Mouse (Mus musculus) olfactory bulb, adult 2 months (tissue): ENCODE data around the gene Trub1. TPM values are rescaled to one million over a fixed set of nuclear protein-coding genes. Genes with fewer than 3 reads are reported as not detected.

Experiments
- H3K27ac ChIP-seq: fragments of 200-500 bp; 2 replicates; pipeline ENCODE4 v1.5.1; 2012; ENCODE audit warnings: low read depth, low read length; ENCODE audit not compliant: insufficient read depth
- H3K4me1 ChIP-seq: fragments of 200-500 bp; 2 replicates; pipeline ENCODE4 v1.6.1; 2012; ENCODE audit warnings: low read length; ENCODE audit not compliant: control insufficient read depth, insufficient read depth
- H3K4me3 ChIP-seq: fragments of 200-500 bp; 2 replicates; pipeline ENCODE4 v1.5.1; 2012; ENCODE audit warnings: mild to moderate bottlenecking, low read depth, low read length, moderate library complexity; ENCODE audit not compliant: insufficient read depth
- CTCF ChIP-seq: fragments of 200-500 bp; IDR thresholded peaks from 2 replicates; pipeline ENCODE4 v1.5.1; 2012; ENCODE audit warnings: low read depth, mild to moderate bottlenecking, low read length, moderate library complexity; ENCODE audit not compliant: insufficient read depth
- POLR2A ChIP-seq: fragments of 200-500 bp; IDR thresholded peaks from 2 replicates; pipeline ENCODE4 v1.6.1; 2012; ENCODE audit warnings: mild to moderate bottlenecking, low read depth, low read length, moderate library complexity; ENCODE audit not compliant: insufficient read depth
- WGBS: fragments of 180-500 bp; shearing (Covaris S2); methylation state at CpG from one replicate; pipeline ENCODE4 v1.1.7; 2018; 5-methylcytosine and 5-hydroxymethylcytosine counted together
- polyA plus RNA-seq: library from polyadenylated mRNA; stranded (reverse); fragments of >200 nt; gene quantifications from 2 replicates; pipeline ENCODE4 v1.2.4, GENCODE M21; 2012; ENCODE audit warnings: low replicate concordance; ENCODE audit not compliant: missing spikeins, insufficient read depth, insufficient read length

Trub1 gene
- polyA plus RNA-seq, 1 experiment, result not detected

GRCm38 (mm10) chr19:57417800-57418580 is 34.7 kb upstream of the Trub1 start:
- 31% methylated on average over 17 of the region's 17 CpGs for WGBS
- TF ChIP-seq POLR2A (no peak), CTCF (no peak)
- Histone ChIP-seq H3K4me1 (no peaks in the 10 kb centered on the region), H3K4me3 (no peak overlapping the region), H3K27ac (no peak overlapping the region)

- WGBS, result 48% methylated on average over 3 of the region's 3 CpGs
- TF ChIP-seq POLR2A (no peak), CTCF (no peak)
- Histone ChIP-seq H3K4me1 (no peaks in the 10 kb centered on the region), H3K4me3 (no peak overlapping the region), H3K27ac (no peak overlapping the region)
These were observed 29.3 kb upstream of the Trub1 start for GRCm38 (mm10) chr19:57423402-57423801.

GRCm38 (mm10) chr19:57425296-57425695 is 27.4 kb upstream of the Trub1 start:
- H3K4me3 ChIP-seq, result no peak overlapping the region
- no peak overlapping the region for H3K27ac ChIP-seq
- TF ChIP-seq CTCF (no peak), POLR2A (no peak)
- WGBS, result 97% methylated on average over 15 of the region's 15 CpGs
- H3K4me1 ChIP-seq, result no peaks in the 10 kb centered on the region

- 95% methylated on average over 8 of the region's 8 CpGs for WGBS
- no peaks in the 10 kb centered on the region for H3K4me1 ChIP-seq
- H3K27ac ChIP-seq, result no peak overlapping the region
- TF ChIP-seq CTCF (no peak), POLR2A (no peak)
- H3K4me3 ChIP-seq, result no peak overlapping the region
These were observed 25.9 kb upstream of the Trub1 start for GRCm38 (mm10) chr19:57426841-57427240.

DNA sequence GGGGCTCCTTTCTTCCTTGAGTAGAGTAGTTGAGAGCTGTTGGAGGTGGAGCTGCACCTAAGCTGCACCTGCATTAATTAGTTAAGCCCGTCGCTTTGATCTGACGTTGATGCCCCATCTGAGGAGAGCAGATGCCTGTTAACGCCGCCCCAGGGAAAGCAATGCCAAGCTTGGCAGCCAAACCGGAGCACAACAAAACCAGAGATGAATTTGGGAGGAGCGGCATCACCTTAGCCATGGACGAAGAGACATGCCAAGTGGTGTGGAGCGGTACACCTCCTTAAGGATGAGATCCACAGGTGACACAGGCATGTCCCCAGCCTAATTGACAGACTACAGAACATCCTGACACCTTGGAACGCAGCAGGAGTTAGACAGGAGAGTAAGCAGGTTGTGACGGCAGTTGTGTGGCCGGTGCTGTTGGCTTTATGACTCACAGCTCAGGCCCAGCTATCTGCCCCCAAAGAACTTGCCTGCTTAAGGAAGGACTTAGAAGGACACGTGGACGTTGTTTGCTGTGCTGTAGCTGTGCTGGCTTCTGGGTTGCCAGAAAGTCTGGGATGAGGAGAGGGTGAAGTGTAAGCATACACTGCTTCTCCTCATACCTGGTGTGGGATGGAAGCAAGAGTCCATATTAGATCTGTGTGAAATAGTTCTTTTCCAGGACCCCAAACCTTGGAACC is 24.8 kb upstream of the Trub1 start:
- 81% methylated on average over 14 of the region's 14 CpGs for WGBS
- Histone ChIP-seq H3K27ac (no peak overlapping the region), H3K4me3 (no peak overlapping the region), H3K4me1 (no peaks in the 10 kb centered on the region)
- no peak for TF ChIP-seq POLR2A
- TF ChIP-seq CTCF, result no peak

DNA sequence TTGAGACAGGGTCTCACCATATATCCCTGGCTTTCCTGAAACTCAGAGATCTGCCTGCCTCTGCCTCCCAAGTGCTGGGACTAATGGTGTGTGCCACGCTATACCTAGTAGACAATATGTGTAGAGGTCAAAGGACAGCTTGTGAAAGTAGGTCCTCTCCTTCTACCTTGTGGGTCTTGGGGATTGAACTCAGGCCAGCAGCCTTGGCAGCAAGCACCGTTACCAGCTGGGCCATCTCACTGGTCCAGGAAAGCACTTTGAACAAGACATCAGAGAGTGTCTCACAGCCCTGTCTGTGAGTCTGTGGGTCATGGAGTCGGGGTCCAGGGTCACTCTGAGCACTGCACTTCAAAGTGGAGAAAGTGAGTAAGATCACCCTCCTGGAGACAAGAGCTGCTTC is 24.1 kb upstream of the Trub1 start:
- WGBS, result 81% methylated on average over 3 of the region's 3 CpGs
- Histone ChIP-seq H3K4me3 (no peak overlapping the region), H3K27ac (no peak overlapping the region), H3K4me1 (no peaks in the 10 kb centered on the region)
- TF ChIP-seq POLR2A (no peak), CTCF (no peak)

DNA sequence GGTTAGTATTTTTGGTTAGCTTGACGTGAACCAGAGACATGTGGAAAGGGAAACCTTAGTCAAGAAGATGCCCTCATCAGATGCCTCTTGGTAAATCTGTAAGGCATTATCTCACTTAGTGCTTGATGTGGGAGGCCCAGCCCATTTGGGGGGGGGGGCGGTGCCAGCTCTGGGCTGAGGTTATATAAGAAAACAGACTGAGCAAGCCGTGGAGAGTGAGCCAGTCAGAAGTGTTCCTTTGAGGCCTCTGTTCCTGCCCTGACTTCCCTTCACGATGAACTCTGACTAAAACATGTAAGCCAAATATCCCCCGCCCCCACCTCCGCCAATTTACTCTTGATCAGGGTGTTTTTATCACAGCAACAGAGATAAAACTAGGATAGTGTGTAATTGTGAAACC is 22.8 kb upstream of the Trub1 start:
- Histone ChIP-seq H3K27ac (no peak overlapping the region), H3K4me3 (no peak overlapping the region), H3K4me1 (no peaks in the 10 kb centered on the region)
- TF ChIP-seq CTCF (no peak), POLR2A (no peak)
- WGBS, result 91% methylated on average over 6 of the region's 6 CpGs

GRCm38 (mm10) chr19:57431476-57431875 is 21.2 kb upstream of the Trub1 start:
- WGBS, result 60% methylated on average over 6 of the region's 6 CpGs
- Histone ChIP-seq H3K4me1 (no peaks in the 10 kb centered on the region), H3K4me3 (no peak overlapping the region), H3K27ac (no peak overlapping the region)
- no peak for TF ChIP-seq CTCF
- no peak for TF ChIP-seq POLR2A

DNA sequence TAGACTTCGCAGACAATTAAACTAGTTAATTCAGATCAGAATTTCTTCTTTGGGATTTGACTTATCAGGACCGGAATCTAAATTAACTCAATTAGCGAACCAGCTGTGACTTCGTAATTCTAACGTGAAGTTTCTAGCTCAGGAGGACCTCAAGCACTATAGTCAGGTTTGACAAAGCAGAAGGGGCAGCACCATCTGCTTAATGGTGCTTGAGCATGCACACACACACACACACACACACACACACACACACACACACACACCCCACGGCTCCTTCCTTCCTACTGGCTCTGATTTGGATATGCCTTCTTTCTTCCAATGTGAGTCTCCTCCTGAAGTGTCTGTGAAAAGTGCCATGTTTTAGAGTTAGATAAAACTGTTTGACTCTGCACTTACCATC is 18.7 kb upstream of the Trub1 start:
- WGBS, result 49% methylated on average over 6 of the region's 6 CpGs

More for the DNA sequence above, 18.7 kb upstream of the Trub1 start:
- Histone ChIP-seq H3K4me3 (no peak overlapping the region), H3K27ac (no peak overlapping the region), H3K4me1 (no peaks in the 10 kb centered on the region)
- TF ChIP-seq POLR2A (no peak), CTCF (no peak)
